Mouse (Mus musculus) lung, postnatal 4 days (tissue): ENCODE measurements around the gene Lsm4.

Experiments
- DNase-seq, 2 experiments: peaks; one replicate each; pipeline ENCODE4 v3.0.0; 2021

Gene Lsm4

DNA sequence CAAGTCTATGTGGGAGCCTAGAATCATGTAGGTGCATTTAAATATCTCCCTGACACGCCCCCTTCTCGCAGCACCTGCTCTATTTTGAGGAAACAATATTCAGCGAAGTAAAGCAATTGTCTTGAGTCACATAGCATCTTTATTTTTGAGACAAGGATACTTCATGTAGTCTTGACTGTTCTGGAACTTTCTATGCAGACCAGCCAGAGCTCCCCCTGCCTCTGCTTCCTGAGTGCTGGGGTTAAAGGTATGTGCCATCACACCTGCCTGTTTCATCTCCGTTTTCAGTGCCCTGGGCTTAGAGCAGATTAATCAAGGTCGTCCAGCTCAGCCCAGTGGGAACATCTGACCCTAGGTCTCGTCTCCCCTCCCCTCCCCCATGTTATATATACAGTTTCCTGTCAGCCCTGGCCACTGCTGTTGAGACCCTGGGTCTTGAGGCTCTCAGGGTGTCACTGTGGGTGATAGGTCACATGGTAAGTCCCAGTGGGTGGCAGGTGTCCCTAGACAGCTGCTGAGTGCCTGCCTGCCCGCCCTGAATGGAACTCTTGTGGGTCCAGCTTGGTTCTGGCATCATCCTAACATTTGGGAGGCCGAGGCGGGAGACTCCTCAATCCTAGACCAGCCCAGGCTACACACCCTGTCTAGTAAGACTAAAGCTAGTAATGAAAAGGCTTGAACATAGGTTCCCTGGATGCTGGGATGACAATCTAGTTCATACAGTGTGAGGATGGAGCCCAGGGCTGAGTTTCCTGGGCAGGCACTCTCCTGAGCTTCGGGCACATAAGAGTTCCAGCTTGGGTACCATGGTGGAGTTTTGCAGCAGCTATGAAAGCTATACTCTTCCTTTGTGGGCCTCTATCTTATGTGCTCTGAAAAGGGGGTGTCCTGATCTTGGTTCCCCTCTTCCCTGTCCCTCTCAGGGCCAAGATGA is 28.3 kb downstream of the Lsm4 start:
- DNase-seq, result no peak

DNA sequence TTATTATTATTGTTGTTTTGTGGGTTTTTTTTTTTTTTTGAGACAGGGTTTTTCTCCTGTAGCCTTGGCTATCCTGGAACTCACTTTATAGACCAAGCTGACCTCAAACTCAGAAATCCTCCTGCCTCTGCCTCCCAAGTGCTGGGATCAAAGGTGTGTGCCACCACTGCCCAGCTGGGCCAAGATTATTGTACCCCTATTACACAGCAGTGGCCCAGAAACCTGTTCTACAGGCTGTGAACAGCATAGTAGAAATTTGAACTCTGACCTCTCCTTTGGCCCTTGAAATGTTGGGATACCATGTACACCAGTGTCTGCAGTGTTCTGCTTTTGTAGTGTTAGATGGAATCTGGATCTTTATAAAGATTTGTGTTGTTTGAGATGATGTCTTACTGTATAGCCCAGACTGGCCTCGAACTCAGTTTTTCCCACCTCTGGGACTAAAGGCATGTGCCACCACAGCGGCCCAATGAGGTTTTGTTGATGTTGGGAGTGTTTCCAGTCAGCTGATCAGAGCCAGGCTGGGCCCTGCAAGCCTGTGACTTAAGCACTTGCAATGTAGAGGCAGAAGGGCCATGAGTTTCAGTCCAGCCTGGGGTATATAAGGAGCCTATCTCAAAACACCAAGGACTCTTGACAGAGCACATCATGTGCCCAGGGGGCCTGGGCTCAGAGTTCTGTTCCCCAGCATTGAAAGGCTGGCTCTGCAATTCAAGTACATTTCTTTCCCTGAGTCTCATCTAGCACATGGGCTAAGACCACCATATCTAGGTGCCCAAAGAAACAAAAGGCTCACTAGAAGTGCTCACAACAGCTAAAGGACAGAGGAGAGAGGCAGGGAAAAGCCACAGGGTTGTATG is 29.2 kb downstream of the Lsm4 start:
- no peak for DNase-seq

DNA sequence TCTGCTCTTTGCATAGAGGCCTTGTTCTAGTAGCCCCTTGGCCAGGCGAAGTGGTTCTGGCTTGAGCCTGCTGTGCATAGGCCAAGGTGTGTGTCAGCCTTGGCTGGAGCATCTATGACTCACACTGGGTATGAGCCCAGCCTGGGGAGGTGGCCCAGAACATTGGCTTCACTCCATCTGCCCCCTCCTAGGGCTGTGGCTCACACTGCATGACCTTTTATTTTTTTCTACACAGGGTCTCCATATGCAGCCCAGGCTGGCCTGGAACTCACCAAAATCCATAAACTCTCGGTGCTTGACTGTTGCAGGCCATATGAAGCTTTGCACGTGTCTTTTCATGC is 29.8 kb downstream of the Lsm4 start:
- peak; percentile 58 to 72 for DNase-seq

DNA sequence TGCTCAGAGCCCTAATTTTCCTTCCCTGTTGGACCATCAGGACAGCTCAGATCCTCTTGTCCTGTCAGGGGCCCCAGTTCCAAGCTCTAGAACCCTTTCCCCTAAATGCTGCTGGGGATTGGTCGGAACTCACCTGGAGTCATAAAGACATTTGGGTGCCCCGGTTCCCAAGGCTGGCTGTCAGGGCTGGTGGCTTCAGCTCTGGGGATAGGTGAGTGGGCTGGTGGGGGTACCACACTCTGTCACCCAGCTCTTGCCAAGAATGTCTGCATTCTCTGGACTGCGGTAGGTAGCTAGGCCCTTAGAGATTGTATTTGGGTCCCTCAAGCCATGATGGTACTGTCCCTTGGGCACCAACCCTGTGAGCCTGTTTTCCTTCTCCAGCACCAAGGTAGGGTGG is 30.2 kb downstream of the Lsm4 start, which contains the start of gene Iqcn:
TSS of gene Iqcn (plus strand) at position 171 of the 400 bp plus-strand sequence.
- DNase-seq, result no peak

DNA sequence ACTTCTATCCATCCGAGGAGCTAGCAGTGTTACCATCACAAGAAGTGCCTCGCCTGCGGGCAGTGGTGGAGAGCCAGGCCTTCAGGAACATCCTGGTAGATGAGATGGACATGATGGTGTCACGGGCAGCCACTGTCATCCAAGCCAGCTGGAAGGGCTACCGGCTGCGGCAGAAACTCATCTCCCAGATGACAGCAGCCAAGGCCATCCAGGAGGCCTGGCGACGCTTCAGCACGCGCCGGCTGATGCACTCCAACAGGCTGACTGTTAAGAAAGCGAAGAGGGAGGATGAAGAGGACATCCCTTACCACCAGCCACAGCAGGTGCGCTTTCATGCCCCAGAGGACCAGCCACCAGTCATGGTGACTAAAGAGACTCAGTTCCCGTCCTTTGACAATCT is 35.2 kb downstream of the Lsm4 start:
- no peak for DNase-seq

DNA sequence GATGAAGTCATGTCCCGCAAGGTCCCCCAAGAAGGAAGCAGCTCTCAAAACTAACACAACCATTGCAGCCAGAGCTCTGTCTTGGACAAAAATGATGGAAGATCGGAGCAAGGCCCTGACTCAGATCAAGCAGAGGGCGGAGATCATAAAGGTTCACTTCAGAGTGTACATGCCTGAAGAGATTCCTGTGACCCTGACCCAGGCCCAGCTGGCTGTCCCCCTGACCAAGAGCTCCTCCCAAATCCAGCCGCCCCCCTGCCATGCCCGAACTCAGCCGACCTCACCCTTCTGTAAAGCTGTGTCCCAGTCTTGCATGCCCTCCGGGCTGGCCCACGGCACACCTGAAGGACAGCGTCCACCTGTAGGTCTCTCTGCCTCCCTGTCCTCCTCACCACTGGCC is 36.7 kb downstream of the Lsm4 start:
- no peak for DNase-seq

DNA sequence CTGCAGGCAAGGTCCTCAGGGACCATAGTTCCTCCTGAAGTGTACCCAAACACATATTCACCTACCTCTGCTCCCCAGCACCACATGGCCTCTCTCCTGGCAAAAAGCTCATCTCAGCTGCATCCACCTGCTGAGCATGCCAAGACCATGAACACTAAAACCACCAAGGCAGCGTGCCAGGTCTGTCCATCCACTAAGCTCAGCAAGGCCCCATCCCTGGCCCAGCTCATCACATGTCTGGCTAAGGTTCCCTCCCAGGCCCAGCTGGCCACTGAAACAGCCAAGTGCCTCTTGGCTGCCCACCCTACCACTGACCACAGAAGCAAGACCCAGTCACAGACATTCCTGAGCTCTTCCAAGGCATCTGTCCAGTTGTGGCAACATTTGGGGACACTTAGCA is 37.2 kb downstream of the Lsm4 start:
- no peak for DNase-seq

DNA sequence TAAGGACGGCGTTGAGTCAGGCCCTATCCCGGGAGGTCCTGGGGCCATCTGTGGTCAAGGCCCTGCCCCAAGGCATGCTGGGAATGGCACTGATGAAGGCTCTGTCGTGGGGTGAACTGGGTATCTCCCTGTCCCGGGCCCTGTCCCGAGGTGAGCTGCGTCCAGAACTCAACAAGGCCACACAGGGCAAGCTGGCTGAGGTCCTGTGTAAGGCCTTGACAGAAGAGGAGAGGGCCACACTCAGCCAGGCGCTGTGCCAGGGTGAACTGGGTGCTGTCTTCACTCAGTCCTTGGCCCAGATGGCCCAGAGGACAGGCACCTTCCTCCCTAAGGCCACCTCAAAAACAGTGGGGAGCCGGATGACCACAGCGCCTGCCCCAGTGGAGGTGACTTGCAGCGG is 38.0 kb downstream of the Lsm4 start:
- DNase-seq, result no peak

DNA sequence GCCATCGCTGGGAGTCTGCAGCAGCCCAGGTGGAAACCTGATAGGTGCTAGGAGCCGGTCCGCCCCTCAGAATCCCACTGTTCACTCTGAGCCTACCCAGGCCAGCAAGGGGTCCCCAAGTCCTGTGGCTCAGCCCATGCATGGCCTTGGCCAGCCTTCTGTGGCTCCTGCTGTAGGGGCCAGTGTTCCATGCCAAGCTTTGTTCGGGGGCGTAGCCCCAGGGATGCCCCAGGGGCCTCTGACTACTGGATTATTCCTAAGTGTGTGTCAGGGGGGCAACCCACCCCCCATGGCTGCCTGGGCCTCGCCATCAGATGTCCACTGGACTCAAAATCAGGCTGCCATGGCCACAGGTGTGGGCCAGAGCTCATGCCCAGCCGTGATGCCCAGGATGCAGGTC is 40.9 kb downstream of the Lsm4 start:
- DNase-seq, result peak in 1 of 2 experiments; percentile 20

DNA sequence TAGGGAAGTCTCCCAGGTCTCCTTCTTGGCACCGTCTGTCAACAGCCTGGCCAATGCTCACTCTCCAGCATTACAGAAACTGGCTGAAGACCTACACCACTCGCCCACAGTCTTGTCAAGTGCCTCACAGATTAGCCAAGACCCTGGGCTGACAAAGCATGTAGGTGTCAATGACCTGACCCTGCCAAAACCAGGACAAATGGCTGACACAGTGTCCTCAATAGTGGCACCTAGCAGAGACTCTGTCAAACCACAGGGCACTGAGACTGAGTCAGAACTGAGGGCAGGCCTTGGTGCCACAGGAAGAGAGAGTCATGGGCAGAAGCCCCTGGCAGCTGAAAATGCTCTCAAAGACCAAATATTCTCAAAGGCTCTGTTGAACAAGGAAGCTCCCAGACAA is 42.0 kb downstream of the Lsm4 start:
- no peak for DNase-seq

DNA sequence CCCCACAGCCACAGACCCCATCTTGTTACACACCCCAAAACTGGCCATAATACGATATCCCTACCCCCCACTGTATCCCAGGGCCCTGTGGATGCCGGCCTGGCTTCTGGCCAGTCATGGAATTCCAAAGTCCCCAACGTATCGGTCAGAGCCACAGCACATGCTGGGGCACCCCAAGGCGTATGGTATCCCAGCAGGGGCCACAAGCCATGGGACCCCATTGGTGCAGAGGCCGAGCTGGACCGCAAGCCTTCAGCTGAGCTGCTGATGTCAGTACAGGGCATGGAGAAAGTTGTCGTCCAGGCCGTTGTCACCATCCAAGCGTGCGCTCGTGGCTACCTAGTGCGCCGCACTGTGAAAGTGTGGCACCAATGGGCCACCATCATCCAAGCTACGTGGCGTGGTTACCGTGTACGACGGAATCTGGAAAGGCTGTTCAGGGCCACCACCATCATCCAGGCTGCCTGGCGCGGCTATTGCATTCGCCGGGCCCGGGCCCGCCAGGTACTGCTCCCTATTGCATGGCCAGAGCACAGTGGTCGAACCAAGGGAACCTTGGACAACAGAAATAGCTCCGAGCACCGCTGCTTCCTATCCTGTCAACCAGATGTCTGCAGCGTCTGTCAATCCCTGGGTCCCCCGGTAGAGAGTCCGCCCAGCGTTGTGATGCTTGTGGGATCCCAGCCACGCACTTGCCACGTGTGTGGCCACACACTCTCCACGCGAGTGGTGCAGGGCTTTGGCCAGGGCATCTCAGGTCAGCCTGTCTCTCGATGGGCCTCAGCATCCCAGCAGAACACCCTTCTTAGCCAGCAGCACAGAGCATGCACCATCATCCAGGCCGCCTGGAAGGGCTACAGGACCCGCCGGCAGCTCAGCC is 43.7 kb downstream of the Lsm4 start:
- peak in 1 of 2 experiments; percentile 20 for DNase-seq

DNA sequence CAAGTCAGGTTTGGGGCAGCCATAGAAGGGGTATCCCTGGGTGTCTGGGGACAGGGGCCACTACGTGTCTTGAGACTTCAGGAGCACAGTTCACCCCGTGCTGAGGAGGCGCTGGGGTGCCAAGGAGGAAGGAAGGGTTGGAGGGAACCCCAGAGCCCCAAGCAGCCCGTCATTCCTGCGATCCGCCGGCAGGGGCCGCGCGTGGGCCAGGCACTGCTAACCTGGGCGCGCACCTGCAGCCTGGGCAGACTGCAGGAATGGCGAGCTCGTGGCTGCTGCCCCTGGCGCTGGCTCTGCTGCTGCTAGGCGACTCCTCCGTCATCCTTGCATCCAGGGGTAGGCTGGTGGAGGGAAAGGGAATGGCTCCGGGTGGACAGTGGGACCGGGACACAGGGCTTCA is 45.2 kb downstream of the Lsm4 start, which contains the start of gene Gm3336:
TSS of gene Gm3336 (plus strand) at position 247 of the 400 bp plus-strand sequence.
- DNase-seq, result peak; percentile 75 to 78

DNA sequence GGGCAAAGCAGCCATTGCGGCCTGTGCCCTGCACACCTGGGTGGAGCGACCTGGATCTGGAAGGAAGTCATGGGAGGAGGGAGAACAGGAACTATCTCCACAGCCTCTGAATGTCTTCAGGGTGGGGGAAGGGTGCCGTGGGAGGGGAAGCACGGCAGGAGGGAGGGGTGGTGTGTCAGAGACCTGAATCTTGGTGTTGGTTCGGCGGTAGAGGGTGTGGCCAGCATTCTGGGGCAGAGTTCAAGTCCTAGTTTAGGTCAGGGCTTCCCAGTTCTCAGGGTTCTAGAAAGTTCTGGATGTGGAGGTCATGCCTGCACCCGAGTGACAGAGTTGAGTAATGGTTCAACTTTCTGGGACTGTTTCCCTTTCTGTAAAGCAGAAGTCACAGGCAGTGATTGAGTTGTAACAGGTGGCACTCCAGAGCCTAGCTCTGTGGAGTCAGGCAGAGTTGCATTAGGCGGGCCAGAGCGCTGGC is 46.8 kb downstream of the Lsm4 start:
- peak; percentile 47 to 53 for DNase-seq

DNA sequence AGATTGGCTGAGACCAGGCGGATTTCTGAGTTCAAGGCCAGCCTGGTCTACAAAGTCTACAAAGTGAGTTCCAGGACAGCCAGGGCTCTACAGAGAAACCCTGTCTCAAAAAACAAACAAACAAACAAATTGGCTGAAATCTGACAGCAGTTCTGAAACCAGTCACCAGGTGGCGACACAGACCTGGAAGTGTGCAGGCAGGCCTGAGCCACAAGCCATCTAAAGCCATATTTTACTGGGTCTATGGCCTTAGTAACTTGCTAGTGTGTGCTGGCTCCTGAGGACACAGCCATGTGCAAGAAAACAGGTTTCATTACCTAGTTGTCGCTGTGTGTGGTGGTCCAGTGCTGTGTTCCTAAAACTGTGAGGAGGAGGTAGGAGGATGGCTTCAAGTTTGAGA is 47.7 kb downstream of the Lsm4 start:
- DNase-seq, result peak; percentile 63 to 88

DNA sequence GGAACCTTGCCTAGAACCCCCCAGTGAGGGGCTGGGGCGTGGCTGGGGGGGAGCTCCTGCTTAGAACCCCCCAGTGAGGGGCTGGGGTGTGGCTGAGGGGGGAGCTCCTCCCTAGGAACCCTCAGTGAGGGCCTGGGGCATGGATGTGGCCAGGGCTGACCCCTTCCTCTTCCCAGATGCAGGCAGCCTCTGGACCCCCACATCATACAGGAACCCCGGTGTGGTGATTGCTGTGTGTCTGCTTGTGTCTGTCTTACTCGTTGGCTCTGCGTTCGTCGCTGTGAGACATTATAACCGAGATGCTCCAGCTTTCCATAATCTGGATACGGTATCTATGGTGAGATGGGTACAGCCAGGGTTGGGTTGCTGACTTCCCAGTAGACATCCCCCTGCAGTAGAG is 48.6 kb downstream of the Lsm4 start:
- DNase-seq, result peak in 1 of 2 experiments; percentile 19

DNA sequence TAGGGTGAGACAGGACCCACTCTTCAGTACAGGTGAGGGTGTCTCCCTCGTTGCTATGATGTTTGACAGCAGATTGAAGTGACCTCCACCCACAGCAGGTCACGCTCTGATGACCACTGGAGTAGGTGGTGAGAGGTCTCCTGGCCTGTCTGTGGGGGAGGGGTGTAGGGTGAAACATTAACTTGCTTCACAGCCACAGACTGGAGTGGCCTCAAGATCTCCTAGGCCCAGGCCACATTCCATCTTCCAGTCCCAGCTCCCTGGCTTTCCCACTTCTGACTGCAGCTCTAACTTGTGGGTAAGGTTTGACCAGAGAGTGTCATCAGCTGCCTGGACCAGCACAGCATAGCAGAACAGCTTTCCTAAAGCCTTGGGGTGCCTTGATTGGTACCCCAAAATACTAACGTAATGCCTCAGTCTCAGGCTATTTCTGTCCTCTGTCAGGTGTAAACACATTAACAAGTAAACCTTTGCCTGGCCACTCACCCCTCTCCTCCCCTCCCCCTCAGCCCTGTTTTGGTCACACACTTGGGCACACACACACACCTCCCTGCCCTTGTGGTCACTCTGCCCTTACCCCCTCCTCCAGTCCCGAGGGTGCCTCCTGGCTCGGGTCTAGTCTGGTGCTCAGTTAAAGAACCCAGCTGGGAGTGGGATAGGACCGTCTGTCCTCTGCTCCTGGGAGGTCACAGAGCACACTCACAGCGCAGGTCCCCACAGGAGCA is 50.6 kb downstream of the Lsm4 start, which contains the start of gene Pde4c:
TSS of gene Pde4c (plus strand) at position 235 of the 725 bp plus-strand sequence.
- peak; percentile 71 to 85 for DNase-seq

DNA sequence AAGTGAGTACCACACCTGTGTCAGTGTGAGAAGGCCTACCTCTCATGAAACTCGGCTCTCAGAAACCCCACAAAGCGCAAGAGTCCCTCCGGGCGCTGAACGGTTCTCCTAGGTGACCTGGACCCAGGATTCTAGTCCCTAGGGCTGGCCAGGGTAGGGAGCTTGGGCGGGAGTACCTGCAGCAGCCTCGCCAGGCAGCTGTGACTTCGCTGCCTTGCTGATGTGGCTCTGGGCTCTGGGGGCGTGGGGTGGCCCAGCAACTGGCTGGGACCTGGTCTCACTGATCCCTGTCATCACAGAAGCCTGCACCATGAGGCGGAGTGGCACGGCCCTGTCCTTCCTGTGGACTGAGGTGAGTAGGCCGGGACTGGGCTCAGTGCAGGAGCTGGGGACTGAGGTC is 51.2 kb downstream of the Lsm4 start:
- DNase-seq, result peak in 1 of 2 experiments; percentile 22

DNA sequence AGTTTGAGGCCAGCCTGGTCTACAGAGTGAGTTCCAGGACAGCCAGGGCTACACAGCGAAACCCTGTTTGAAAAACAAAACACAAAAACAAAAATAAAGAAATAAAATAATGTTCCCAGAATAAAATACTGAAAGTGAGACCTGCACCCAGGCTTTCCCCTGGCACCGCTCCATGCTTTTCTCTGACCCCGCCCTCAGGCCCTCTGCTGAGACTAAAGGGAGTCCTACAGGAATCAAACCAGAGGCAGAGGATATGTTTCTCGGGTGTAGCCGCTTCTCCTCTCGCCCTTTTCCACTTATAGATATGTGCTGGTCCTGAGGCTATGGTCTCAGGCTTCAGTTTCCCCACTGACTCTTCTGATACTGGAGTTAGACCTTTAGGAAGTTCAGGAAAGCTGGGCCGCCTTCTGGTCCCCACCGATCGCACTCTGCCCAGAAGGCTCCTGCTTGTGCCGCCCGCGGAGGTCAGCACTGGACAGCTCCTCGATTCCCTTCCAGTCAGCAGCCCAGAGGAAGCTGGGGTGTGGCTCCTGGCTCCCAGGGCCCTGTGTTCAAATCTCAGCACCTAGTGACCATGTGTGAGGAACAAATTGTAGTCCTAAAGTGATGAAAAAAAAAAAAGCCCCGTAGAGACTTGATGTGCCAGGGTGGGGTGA is 52.9 kb downstream of the Lsm4 start:
- DNase-seq, result peak; percentile 51 to 61

DNA sequence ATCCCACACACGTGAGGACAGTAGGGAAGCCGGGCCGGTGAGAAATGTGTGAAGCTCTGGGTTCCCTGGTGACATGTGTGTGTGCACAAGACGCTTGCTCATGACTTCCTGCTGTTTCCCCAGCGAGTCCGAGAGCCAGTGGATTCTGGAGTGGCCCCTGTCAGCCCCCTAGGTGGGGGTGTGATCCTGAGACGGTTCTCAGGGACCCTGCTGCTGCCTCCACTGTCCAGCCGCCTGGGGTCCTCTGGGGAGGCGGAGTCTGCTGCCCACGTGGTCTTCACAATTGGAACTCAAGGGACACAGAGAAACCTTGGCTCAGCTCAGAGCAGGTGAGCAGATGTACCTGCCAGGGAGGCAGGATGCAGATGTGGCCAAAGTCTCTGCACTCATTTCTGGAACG is 53.7 kb downstream of the Lsm4 start:
- peak in 1 of 2 experiments; percentile 16 for DNase-seq
